Mouse (Mus musculus): ENCODE data around the gene Gigyf1.

DNA sequence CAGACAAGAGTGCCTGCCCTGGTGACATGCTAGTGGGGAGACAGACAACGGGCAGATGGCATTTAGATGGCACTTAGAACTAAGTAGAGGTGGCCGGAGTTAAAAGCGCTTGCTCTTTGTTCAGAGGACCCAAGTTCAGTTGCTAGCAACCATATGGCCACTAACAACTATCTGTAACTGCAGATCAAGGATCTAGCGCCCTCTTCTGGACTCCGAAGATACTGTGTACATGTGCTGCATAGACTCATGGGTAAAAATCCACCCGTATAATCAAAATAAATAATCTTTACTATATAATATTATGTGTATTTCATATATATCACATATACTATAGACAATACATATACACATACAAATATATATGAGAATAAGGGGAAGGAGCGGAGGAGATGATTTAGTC lies 30.7 kb upstream of the Gigyf1 start:
- TF ChIP-seq CTCF (IDR thresholded peaks at IDR 0.05; ENCODE audit: low read depth) (peak; percentile 44), EP300 (IDR thresholded peaks at IDR 0.05; ENCODE audit: low read depth) (no peak)
